Mouse (Mus musculus): ENCODE measurements around the gene Ppp1r9b. TPM values are rescaled to one million over a fixed set of nuclear protein-coding genes. Genes with fewer than 3 reads are reported as not detected.
A peak's percentile ranks its signal among the peaks of the same experiment; 100 is the strongest.

Ppp1r9b gene
- polyA plus RNA-seq, 1 experiment = 42.4 TPM

DNA sequence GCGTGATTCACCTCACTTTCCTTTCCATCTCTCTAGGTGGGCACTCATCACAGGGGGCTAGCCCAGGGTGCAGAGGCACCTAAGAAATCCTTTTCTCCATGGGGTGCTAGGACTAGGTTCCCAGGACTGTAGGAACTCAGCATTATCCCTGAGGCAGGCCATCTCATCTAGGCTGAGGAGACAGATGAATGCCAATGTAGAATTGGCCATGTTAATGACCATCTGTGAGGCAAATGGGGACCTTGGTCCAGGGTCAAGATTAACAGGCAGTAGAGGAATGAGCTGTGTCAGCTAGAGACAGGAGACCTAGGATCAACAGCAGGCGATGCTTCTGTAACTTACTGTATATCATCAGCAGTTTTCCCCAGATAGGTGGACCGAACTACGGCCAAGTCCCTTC is 48.9 kb downstream of the Ppp1r9b start:
- no peak for TF ChIP-seq USF1 (IDR thresholded peaks at IDR 0.05; ENCODE audit: low read depth)
- no peak for TF ChIP-seq CEBPB (IDR thresholded peaks at IDR 0.05; ENCODE audit: insufficient read depth, poor library complexity, severe bottlenecking)
- TF ChIP-seq MAX (IDR thresholded peaks at IDR 0.05; ENCODE audit: low read depth) = no peak
- no peak for TF ChIP-seq SRF (IDR thresholded peaks at IDR 0.05; ENCODE audit: control insufficient read depth, insufficient read length, low read depth)
- TF ChIP-seq TCF3 (IDR thresholded peaks at IDR 0.05; ENCODE audit: insufficient read length, low read depth) = no peak
- TF ChIP-seq POLR2AphosphoS2 (IDR thresholded peaks at IDR 0.05; ENCODE audit: insufficient read length, low read depth) = no peak
- TF ChIP-seq REST (IDR thresholded peaks at IDR 0.05; ENCODE audit: insufficient read depth, insufficient read length) = no peak
- TF ChIP-seq MYOG (IDR thresholded peaks at IDR 0.05; ENCODE audit: control insufficient read depth in 1 of 3, insufficient read depth in 1 of 3, insufficient read length in 2 of 3, low read depth in 2 of 3) = no peak
- no peak for TF ChIP-seq TCF12 (IDR thresholded peaks at IDR 0.05; ENCODE audit: insufficient read depth, poor library complexity, severe bottlenecking)
- no peaks in the 10 kb centered on the region for H3K27me3 ChIP-seq (ENCODE audit: control insufficient read depth, insufficient read depth, insufficient read length)
- H3K4me3 ChIP-seq = peak overlapping the region; percentile 35
- H3K79me2 ChIP-seq (ENCODE audit: control insufficient read depth, insufficient read depth) = no peaks in the 10 kb centered on the region
- peak overlapping the region; percentile 94 for H3K4me2 ChIP-seq (ENCODE audit: low read depth)
- H3K36me3 ChIP-seq (ENCODE audit: control insufficient read depth, insufficient read depth) = no peaks in the 10 kb centered on the region
- no peak overlapping the region for H3ac ChIP-seq (ENCODE audit: control insufficient read depth, insufficient read length)

GRCm38 (mm10) chr11:95040491-95041138 is 49.8 kb downstream of the Ppp1r9b start:
- Histone ChIP-seq H3K27me3 (ENCODE audit: control insufficient read depth, insufficient read depth, insufficient read length) (no peaks in the 10 kb centered on the region), H3K36me3 (ENCODE audit: control insufficient read depth, insufficient read depth) (no peaks in the 10 kb centered on the region), H3K4me3 (peak overlapping the region; percentile 35), H3ac (ENCODE audit: control insufficient read depth, insufficient read length) (peak overlapping the region; percentile 51), H3K4me2 (ENCODE audit: low read depth) (peak overlapping the region; percentile 94), H3K79me2 (ENCODE audit: control insufficient read depth, insufficient read depth) (no peaks in the 10 kb centered on the region)
- TF ChIP-seq MYOD1 (IDR thresholded peaks at IDR 0.05; ENCODE audit: control insufficient read depth in 1 of 3, insufficient read length in 2 of 3, low read depth in 2 of 3) = peak in 1 of 3 experiments; percentile 72
- TF ChIP-seq MYOG (IDR thresholded peaks at IDR 0.05; ENCODE audit: control insufficient read depth in 1 of 3, insufficient read depth in 1 of 3, insufficient read length in 2 of 3, low read depth in 2 of 3) = peak in 1 of 3 experiments; percentile 70
- peak; percentile 38 for TF ChIP-seq POLR2A (IDR thresholded peaks at IDR 0.05; ENCODE audit: insufficient read length, low read depth)
- no peak for TF ChIP-seq E2F4 (IDR thresholded peaks at IDR 0.05; ENCODE audit: insufficient read depth)
- no peak for TF ChIP-seq TCF3 (IDR thresholded peaks at IDR 0.05; ENCODE audit: insufficient read length, low read depth)
- TF ChIP-seq CEBPB (IDR thresholded peaks at IDR 0.05; ENCODE audit: insufficient read depth, poor library complexity, severe bottlenecking) = no peak
- no peak for TF ChIP-seq REST (IDR thresholded peaks at IDR 0.05; ENCODE audit: insufficient read depth, insufficient read length)

DNA sequence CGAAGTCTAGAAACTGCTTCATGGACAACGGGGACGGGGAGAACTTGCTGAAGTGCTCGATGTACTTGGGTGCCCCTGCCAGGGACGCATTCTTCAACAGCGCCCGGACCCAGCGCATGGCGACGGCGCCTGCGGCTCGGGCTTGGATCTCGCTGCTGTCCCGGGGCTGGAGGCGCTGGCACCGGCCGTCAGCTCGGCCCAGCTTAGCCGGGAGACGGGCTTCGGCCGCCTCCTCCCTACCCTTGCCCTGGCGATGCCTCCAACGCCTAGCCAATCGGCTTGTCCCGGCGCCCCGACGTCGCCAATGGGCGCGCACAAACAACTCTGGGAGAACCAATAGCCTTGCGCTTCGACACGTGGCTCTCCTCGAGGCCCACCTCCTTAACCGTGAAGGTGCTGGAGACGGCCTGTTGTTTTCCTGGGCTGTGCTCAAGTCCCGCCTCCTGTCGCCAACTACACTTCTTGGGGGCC is 50.3 kb downstream of the Ppp1r9b start, which contains the start of gene Pdk2:
Gene Pdk2, minus strand, starts transcription at position 216 of the 471 bp plus-strand sequence.
- H3K36me3 ChIP-seq (ENCODE audit: control insufficient read depth, insufficient read depth) = no peaks in the 10 kb centered on the region
- TF ChIP-seq MYOD1 (IDR thresholded peaks at IDR 0.05; ENCODE audit: control insufficient read depth in 1 of 3, insufficient read length in 2 of 3, low read depth in 2 of 3) = peak in 1 of 3 experiments; percentile 12
- no peak for TF ChIP-seq E2F4 (IDR thresholded peaks at IDR 0.05; ENCODE audit: insufficient read depth)
- peak; percentile 91 for TF ChIP-seq USF1 (IDR thresholded peaks at IDR 0.05; ENCODE audit: low read depth)
- TF ChIP-seq TCF12 (IDR thresholded peaks at IDR 0.05; ENCODE audit: insufficient read depth, poor library complexity, severe bottlenecking) = no peak
- TF ChIP-seq CEBPB (IDR thresholded peaks at IDR 0.05; ENCODE audit: insufficient read depth, poor library complexity, severe bottlenecking) = no peak
- TF ChIP-seq MYOG (IDR thresholded peaks at IDR 0.05; ENCODE audit: control insufficient read depth in 1 of 3, insufficient read depth in 1 of 3, insufficient read length in 2 of 3, low read depth in 2 of 3) = no peak
- peak; percentile 87 for TF ChIP-seq POLR2A (IDR thresholded peaks at IDR 0.05; ENCODE audit: insufficient read length, low read depth)
- no peak for TF ChIP-seq MAX (IDR thresholded peaks at IDR 0.05; ENCODE audit: low read depth)
- no peak for TF ChIP-seq REST (IDR thresholded peaks at IDR 0.05; ENCODE audit: insufficient read depth, insufficient read length)
- TF ChIP-seq SRF (IDR thresholded peaks at IDR 0.05; ENCODE audit: control insufficient read depth, insufficient read length, low read depth) = peak; percentile 47
- TF ChIP-seq TCF3 (IDR thresholded peaks at IDR 0.05; ENCODE audit: insufficient read length, low read depth) = no peak
- peak; percentile 56 for TF ChIP-seq POLR2AphosphoS2 (IDR thresholded peaks at IDR 0.05; ENCODE audit: insufficient read length, low read depth)
- H3K4me3 ChIP-seq = peak within 1 kb of the TSS; percentile 35
- H3K4me2 ChIP-seq (ENCODE audit: low read depth) = peak within 1 kb of the TSS; percentile 100
- peak within 1 kb of the TSS; percentile 51 for H3ac ChIP-seq (ENCODE audit: control insufficient read depth, insufficient read length)
- no peaks in the 10 kb centered on the region for H3K79me2 ChIP-seq (ENCODE audit: control insufficient read depth, insufficient read depth)
- no peaks in the 10 kb centered on the region for H3K27me3 ChIP-seq (ENCODE audit: control insufficient read depth, insufficient read depth, insufficient read length)

DNA sequence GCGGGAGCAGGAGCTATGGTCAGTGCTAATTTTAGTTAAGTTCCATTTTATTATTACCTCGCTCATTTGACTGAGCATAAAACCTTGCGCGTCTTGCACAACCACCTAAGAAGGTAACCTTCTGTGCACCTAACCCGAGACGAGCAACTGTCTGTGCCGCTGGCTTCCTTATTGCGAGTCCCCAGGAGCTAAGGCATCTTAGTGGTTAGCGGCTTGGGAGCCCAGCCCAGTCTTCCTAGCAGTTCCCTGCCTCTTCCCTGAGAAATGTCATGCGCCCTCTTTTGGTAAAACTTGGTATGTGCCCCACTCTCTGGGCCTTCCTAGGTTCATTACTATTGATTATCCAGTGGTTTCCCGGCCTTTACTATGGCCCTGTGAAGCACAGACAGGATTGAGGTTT is 51.3 kb downstream of the Ppp1r9b start:
- Histone ChIP-seq H3K36me3 (ENCODE audit: control insufficient read depth, insufficient read depth) (no peaks in the 10 kb centered on the region), H3K27me3 (ENCODE audit: control insufficient read depth, insufficient read depth, insufficient read length) (no peaks in the 10 kb centered on the region), H3ac (ENCODE audit: control insufficient read depth, insufficient read length) (no peak overlapping the region), H3K4me3 (peak overlapping the region; percentile 35), H3K79me2 (ENCODE audit: control insufficient read depth, insufficient read depth) (no peaks in the 10 kb centered on the region), H3K4me2 (ENCODE audit: low read depth) (peak overlapping the region; percentile 100)
- TF ChIP-seq E2F4 (IDR thresholded peaks at IDR 0.05; ENCODE audit: insufficient read depth) (no peak), REST (IDR thresholded peaks at IDR 0.05; ENCODE audit: insufficient read depth, insufficient read length) (no peak), TCF3 (IDR thresholded peaks at IDR 0.05; ENCODE audit: insufficient read length, low read depth) (no peak), POLR2AphosphoS2 (IDR thresholded peaks at IDR 0.05; ENCODE audit: insufficient read length, low read depth) (no peak), MAX (IDR thresholded peaks at IDR 0.05; ENCODE audit: low read depth) (no peak), CEBPB (IDR thresholded peaks at IDR 0.05; ENCODE audit: insufficient read depth, poor library complexity, severe bottlenecking) (no peak), MYOD1 (IDR thresholded peaks at IDR 0.05; ENCODE audit: control insufficient read depth in 1 of 3, insufficient read length in 2 of 3, low read depth in 2 of 3) (no peak), USF1 (IDR thresholded peaks at IDR 0.05; ENCODE audit: low read depth) (no peak)
